Mouse (Mus musculus): Measurements from ENCODE around the gene Dennd6b. TPM values are rescaled to one million over a fixed set of nuclear protein-coding genes. Genes with fewer than 3 reads are reported as not detected.

Dennd6b gene
- total and polyA plus RNA-seq, 3 experiments, result 6.1 to 11.4 TPM; not detected in 1

- H3K9me3 ChIP-seq (replicated peaks; ENCODE audit: insufficient read depth, low read length), result no peaks in the 10 kb centered on the region
- H3K9ac ChIP-seq (ENCODE audit: control insufficient read depth, low read depth, low read length, poor library complexity, severe bottlenecking), result no peak overlapping the region
- H3K79me2 ChIP-seq (ENCODE audit: control insufficient read depth, insufficient read depth, low read length, poor library complexity), result no peaks in the 10 kb centered on the region
- peaks cover 0 to 11% of the 10 kb centered on the region in 2 experiments; a peak in 2 of 4 replicates for H3K36me3 ChIP-seq (ENCODE audit: control insufficient read depth in 1 of 2, insufficient read depth in 2 of 2, low read length in 2 of 2)
- H3K27ac ChIP-seq (ENCODE audit: control insufficient read depth, low read depth, low read length), result no peak overlapping the region
- no peak overlapping the region for H3K4me3 ChIP-seq (ENCODE audit: control insufficient read depth in 1 of 2, insufficient read depth in 1 of 2, low read depth in 2 of 2, low read length in 2 of 2)
- H3K27me3 ChIP-seq (ENCODE audit: control insufficient read depth in 1 of 2, insufficient read depth in 2 of 2, low read length in 2 of 2), result no peaks in the 10 kb centered on the region
- TF ChIP-seq MXI1 (IDR thresholded peaks at IDR 0.05; ENCODE audit: low read depth, low read length), result no peak
- TF ChIP-seq ZMIZ1 (IDR thresholded peaks at IDR 0.05; ENCODE audit: low read depth, low read length), result no peak
- no peak for DNase-seq (ENCODE audit: low read depth, low spot score)
- peaks cover 4 to 16% of the 10 kb centered on the region in 2 experiments; a peak in 3 of 4 replicates for H3K4me1 ChIP-seq (ENCODE audit: control insufficient read depth in 1 of 2, insufficient read depth in 2 of 2, low read length in 2 of 2)
These were observed 16.7 kb downstream of the Dennd6b start for GRCm38 (mm10) chr15:89179630-89179964.

- Histone ChIP-seq H3K9me3 (replicated peaks; ENCODE audit: insufficient read depth, low read length) (no peaks in the 10 kb centered on the region), H3K27ac (ENCODE audit: control insufficient read depth, low read depth, low read length) (no peak overlapping the region), H3K79me2 (ENCODE audit: control insufficient read depth, insufficient read depth, low read length, poor library complexity) (no peaks in the 10 kb centered on the region), H3K27me3 (ENCODE audit: control insufficient read depth in 1 of 2, insufficient read depth in 2 of 2, low read length in 2 of 2) (no peaks in the 10 kb centered on the region), H3K4me3 (ENCODE audit: control insufficient read depth in 1 of 2, insufficient read depth in 1 of 2, low read depth in 2 of 2, low read length in 2 of 2) (no peak overlapping the region), H3K36me3 (ENCODE audit: control insufficient read depth in 1 of 2, insufficient read depth in 2 of 2, low read length in 2 of 2) (peaks cover 0 to 11% of the 10 kb centered on the region in 2 experiments; a peak in 2 of 4 replicates), H3K9ac (ENCODE audit: control insufficient read depth, low read depth, low read length, poor library complexity, severe bottlenecking) (no peak overlapping the region), H3K4me1 (ENCODE audit: control insufficient read depth in 1 of 2, insufficient read depth in 2 of 2, low read length in 2 of 2) (peaks cover 4 to 16% of the 10 kb centered on the region in 2 experiments; a peak in 3 of 4 replicates)
- no peak for TF ChIP-seq UBTF (IDR thresholded peaks at IDR 0.05; ENCODE audit: borderline replicate concordance, insufficient read depth, low read depth, low read length)
- no peak for TF ChIP-seq GATA1 (IDR thresholded peaks at IDR 0.05; ENCODE audit: low read depth, low read length)
- no peak for TF ChIP-seq POLR2AphosphoS2 (IDR thresholded peaks at IDR 0.05; ENCODE audit: low read length)
- no peak for DNase-seq (ENCODE audit: low read depth, low spot score)
These were observed 17.2 kb downstream of the Dennd6b start for GRCm38 (mm10) chr15:89178954-89179629.

GRCm38 (mm10) chr15:89178260-89178860, 17.9 kb downstream of the Dennd6b start:
- Histone ChIP-seq H3K9ac (ENCODE audit: control insufficient read depth, low read depth, low read length, poor library complexity, severe bottlenecking) (no peak overlapping the region), H3K4me1 (ENCODE audit: control insufficient read depth in 1 of 2, insufficient read depth in 2 of 2, low read length in 2 of 2) (peaks cover 4 to 16% of the 10 kb centered on the region in 2 experiments; a peak in 3 of 4 replicates), H3K27me3 (ENCODE audit: control insufficient read depth in 1 of 2, insufficient read depth in 2 of 2, low read length in 2 of 2) (no peaks in the 10 kb centered on the region)

More at GRCm38 (mm10) chr15:89178260-89178860, 17.9 kb downstream of the Dennd6b start:
- Histone ChIP-seq H3K36me3 (ENCODE audit: control insufficient read depth in 1 of 2, insufficient read depth in 2 of 2, low read length in 2 of 2) (peaks cover 0 to 11% of the 10 kb centered on the region in 2 experiments; a peak in 2 of 4 replicates), H3K27ac (ENCODE audit: control insufficient read depth, low read depth, low read length) (no peak overlapping the region), H3K4me3 (ENCODE audit: control insufficient read depth in 1 of 2, insufficient read depth in 1 of 2, low read depth in 2 of 2, low read length in 2 of 2) (no peak overlapping the region), H3K79me2 (ENCODE audit: control insufficient read depth, insufficient read depth, low read length, poor library complexity) (no peaks in the 10 kb centered on the region), H3K9me3 (replicated peaks; ENCODE audit: insufficient read depth, low read length) (no peaks in the 10 kb centered on the region)
- no peak for DNase-seq (ENCODE audit: low read depth, low spot score)
- TF ChIP-seq MAZ (IDR thresholded peaks at IDR 0.05; ENCODE audit: low read depth, low read length) (no peak), TAL1 (IDR thresholded peaks at IDR 0.05; ENCODE audit: low read length) (no peak), NRF1 (IDR thresholded peaks at IDR 0.05; ENCODE audit: insufficient read depth, low read depth, low read length, poor library complexity, severe bottlenecking) (no peak), NELFE (IDR thresholded peaks at IDR 0.05; ENCODE audit: low read depth, low read length) (no peak), JUND (IDR thresholded peaks at IDR 0.05; ENCODE audit: low read depth, low read length) (no peak), CHD2 (IDR thresholded peaks at IDR 0.05; ENCODE audit: low read length) (no peak)

Data from MEL (cell line).